Mouse (Mus musculus) cerebellum, adult 2 months (tissue): ENCODE measurements around the gene Ascl3.

ENCODE experiments used
- CTCF ChIP-seq: fragments of 200-500 bp; IDR thresholded peaks from 2 replicates; pipeline ENCODE4 v1.5.1; 2011; ENCODE audit warnings: low read depth, mild to moderate bottlenecking, control low read depth, low read length, moderate library complexity, borderline replicate concordance; ENCODE audit not compliant: insufficient read depth
- POLR2A ChIP-seq: fragments of 200-500 bp; IDR thresholded peaks from 2 replicates; pipeline ENCODE4 v1.6.1; 2011; ENCODE audit warnings: low read length, control low read depth, borderline replicate concordance; ENCODE audit not compliant: insufficient read depth

GRCm38 (mm10) chr7:109703190-109704015 lies 28.1 kb downstream of the Ascl3 start, which contains the start of the genes St5 and Akip1:
- TF ChIP-seq POLR2A (peak; percentile 50; the same call in 1 of the 2 replicates), CTCF (no peak)
